8 mouse cellular contexts compared by ENCODE assay signal in the genomic region with DNA sequence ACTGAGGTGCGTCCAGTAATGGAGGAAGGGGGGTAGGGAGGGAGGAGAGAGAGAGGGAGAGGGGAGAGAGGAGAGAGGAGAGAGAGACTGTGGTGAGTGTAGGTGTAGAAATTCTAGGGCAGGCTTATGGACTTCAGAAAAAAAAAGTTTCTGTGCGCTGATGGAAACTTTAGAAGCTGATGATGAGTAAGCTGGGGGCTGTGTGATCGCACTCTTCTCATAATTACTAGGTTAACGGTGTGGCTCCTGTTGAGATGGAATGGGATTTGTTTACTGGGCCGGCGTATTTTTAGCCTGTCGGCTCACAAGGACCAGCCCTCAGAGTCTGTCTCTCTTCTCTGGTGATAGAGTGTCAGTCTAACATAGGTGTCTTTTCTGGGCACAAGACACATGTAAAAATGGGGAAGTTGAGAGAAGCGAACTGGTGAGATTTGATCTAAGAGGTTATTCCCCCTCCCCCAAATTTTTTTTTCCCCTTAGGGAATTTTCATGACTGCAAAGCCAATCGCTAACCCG. TPM values are rescaled to one million over a fixed set of nuclear protein-coding genes. Genes with fewer than 3 reads are reported as not detected.
A peak's percentile ranks its signal among the peaks of the same experiment; 100 is the strongest.
DNase-seq lines count a peak whose midpoint lies in the region; ATAC-seq lines count a peak whose summit lies in the region.

No protein-coding gene starts in this region.

- ATAC-seq in hindbrain, embryonic 11.5 days (ENCODE audit: low FRiP score) = no peak
- ATAC-seq in monocyte, adult 5-6 weeks (replicated peaks; ENCODE audit: insufficient number of reproducible peaks, low FRiP score, low TSS enrichment, poor library complexity, severe bottlenecking) = no peak

- 9% methylated on average over 10 of the region's 10 CpGs for WGBS in hindbrain, embryonic 11.5 days

- peak overlapping the region; percentile 82 for H3K9ac ChIP-seq in hindbrain, embryonic 11.5 days (ENCODE audit: low read depth, low read length)

- peak; percentile 17 for DNase-seq in adrenal gland, postnatal 14 days
- DNase-seq in adrenal gland, postnatal 25 days = no peak
- DNase-seq in thymus, postnatal 25 days = peak; percentile 6
- no peak for DNase-seq in thymus, adult 18-20 months
- DNase-seq in hindbrain, embryonic 11.5 days (ENCODE audit: low spot score) = peak; percentile 19
- DNase-seq in right cerebral cortex, postnatal 14 days = no peak

- peak overlapping the region; percentile 89 for H3K4me3 ChIP-seq in hindbrain, embryonic 11.5 days (ENCODE audit: low read depth, low read length)
- H3K4me3 ChIP-seq in megakaryocyte, embryonic 14.5 days (replicated peaks) = peak overlapping the region; percentile 94

- no peaks in the 10 kb centered on the region for H3K36me3 ChIP-seq in hindbrain, embryonic 11.5 days (ENCODE audit: control insufficient read depth, insufficient read depth, low read length)
- H3K36me3 ChIP-seq in megakaryocyte, embryonic 14.5 days (replicated peaks; ENCODE audit: low read length) = peaks cover 37% of the 10 kb centered on the region

- peak overlapping the region; percentile 83 for H3K4me2 ChIP-seq in hindbrain, embryonic 11.5 days (replicated peaks; ENCODE audit: low read depth, low read length)

- H3K9me3 ChIP-seq in hindbrain, embryonic 11.5 days (ENCODE audit: control insufficient read depth, low read length) = no peaks in the 10 kb centered on the region
- no peaks in the 10 kb centered on the region for H3K9me3 ChIP-seq in megakaryocyte, embryonic 14.5 days

- H3K27me3 ChIP-seq in hindbrain, embryonic 11.5 days (ENCODE audit: control insufficient read depth, insufficient read depth, low read length) = no peaks in the 10 kb centered on the region
- no peaks in the 10 kb centered on the region for H3K27me3 ChIP-seq in megakaryocyte, embryonic 14.5 days (replicated peaks)

- H3K27ac ChIP-seq in hindbrain, embryonic 11.5 days (ENCODE audit: low read depth, low read length) = no peak overlapping the region

- 0 out of 2 replicates have a peak, but pooled peaks cover 2% of the 10 kb centered on the region for H3K4me1 ChIP-seq in hindbrain, embryonic 11.5 days (replicated peaks; ENCODE audit: control insufficient read depth, insufficient read depth, low read length)
- H3K4me1 ChIP-seq in megakaryocyte, embryonic 14.5 days = peaks cover 62% of the 10 kb centered on the region

RNA-seq across cellular contexts. Expression of a gene that starts 1.0 kb away (rescaled TPM):
- total RNA-seq in adrenal gland, postnatal 14 days (2021) = 31.8 and 40.8 TPM in 2 replicates
- 25.8 and 40.5 TPM in 2 replicates for total RNA-seq in adrenal gland, postnatal 25 days (2021)
- polyA plus RNA-seq in hindbrain, embryonic 11.5 days (2014; fragmentation: Nextera tagmentation; extraction: Ambion mirVana) = 10.0 and 10.8 TPM in 2 replicates
- polyA plus RNA-seq in megakaryocyte, embryonic 14.5 days (2012; ENCODE audit: insufficient read depth, low replicate concordance) = 9.2 and 12.9 TPM in 2 replicates
- total RNA-seq in monocyte, adult 5-6 weeks (2017) = 12.5 to 26.2 TPM (median 17.1 TPM) in 3 replicates

RNA-seq across cellular contexts. Expression of a gene that starts 47.0 kb away (rescaled TPM):
- 27.0 and 31.1 TPM in 2 replicates for total RNA-seq in adrenal gland, postnatal 14 days (2021)
- 39.0 and 41.2 TPM in 2 replicates for total RNA-seq in adrenal gland, postnatal 25 days (2021)
- polyA plus RNA-seq in hindbrain, embryonic 11.5 days (2014; fragmentation: Nextera tagmentation; extraction: Ambion mirVana) = 27.4 and 27.9 TPM in 2 replicates
- polyA plus RNA-seq in megakaryocyte, embryonic 14.5 days (2012; ENCODE audit: insufficient read depth, low replicate concordance) = 19.1 and 19.4 TPM in 2 replicates
- total RNA-seq in monocyte, adult 5-6 weeks (2017) = 18.1 to 75.8 TPM (median 21.4 TPM) in 3 replicates

RNA-seq across cellular contexts. Expression of a gene that starts 56.5 kb away (rescaled TPM):
- 9.3 and 15.6 TPM in 2 replicates for total RNA-seq in adrenal gland, postnatal 14 days (2021)
- 16.3 and 27.0 TPM in 2 replicates for total RNA-seq in adrenal gland, postnatal 25 days (2021)
- 14.1 and 16.0 TPM in 2 replicates for polyA plus RNA-seq in hindbrain, embryonic 11.5 days (2014; fragmentation: Nextera tagmentation; extraction: Ambion mirVana)
- 0.57 TPM in 1 of 2 replicates, not detected in the other for polyA plus RNA-seq in megakaryocyte, embryonic 14.5 days (2012; ENCODE audit: insufficient read depth, low replicate concordance)
- total RNA-seq in monocyte, adult 5-6 weeks (2017) = 0.43 to 2.4 TPM in 2 of 3 replicates, not detected in the other

Comparison
In these comparisons a context has a peak if more than half of its experiments do, and no peak if none do; other contexts are left out.
1. DNase-seq: peak in adrenal gland, postnatal 14 days (single experiment), thymus, postnatal 25 days (single experiment) and hindbrain, embryonic 11.5 days (single experiment); none in adrenal gland, postnatal 25 days (single experiment), thymus, adult 18-20 months (0 of 2) and right cerebral cortex, postnatal 14 days (single experiment).